Mouse (Mus musculus) hindbrain, embryonic 12.5 days (tissue): Measurements from ENCODE around the gene Gm11937. TPM values are rescaled to one million over a fixed set of nuclear protein-coding genes. Genes with fewer than 3 reads are reported as not detected.
"Not testable (repeated sequence)": the region's sequence is repeated elsewhere in the genome, so short reads cannot be mapped to it uniquely, and the experiment has no call there.

Experiments used
- ATAC-seq: fragments of 200-750 bp; cut with Nextera tagmentation; 2 replicates; pipeline ENCODE4 v1.8.0; 2017; ENCODE audit warnings: moderate TSS enrichment; ENCODE audit not compliant: low FRiP score
- H3K27ac ChIP-seq: fragments of 300-500 bp; sonication (generic); 2 replicates; pipeline ENCODE4 v1.5.1; 2016; ENCODE audit warnings: mild to moderate bottlenecking
- H3K27me3 ChIP-seq: fragments of 300-500 bp; sonication (generic); 2 replicates; pipeline ENCODE4 v1.6.1; 2016; ENCODE audit warnings: mild to moderate bottlenecking
- H3K36me3 ChIP-seq: fragments of 300-500 bp; sonication (generic); 2 replicates; pipeline ENCODE4 v1.6.1; 2016; ENCODE audit warnings: mild to moderate bottlenecking
- H3K4me1 ChIP-seq: fragments of 300-500 bp; sonication (generic); 2 replicates; pipeline ENCODE4 v1.6.1; 2016
- H3K4me2 ChIP-seq: fragments of 300-500 bp; sonication (generic); replicated peaks from 2 replicates; pipeline ENCODE4 v1.6.1; 2016; ENCODE audit warnings: mild to moderate bottlenecking
- H3K4me3 ChIP-seq: fragments of 300-500 bp; sonication (generic); 2 replicates; pipeline ENCODE4 v1.5.1; 2016; ENCODE audit warnings: mild to moderate bottlenecking
- H3K9ac ChIP-seq: fragments of 300-500 bp; sonication (generic); 2 replicates; pipeline ENCODE4 v1.6.1; 2016; ENCODE audit warnings: mild to moderate bottlenecking, moderate library complexity
- H3K9me3 ChIP-seq: fragments of 300-500 bp; sonication (generic); replicated peaks from 2 replicates; pipeline ENCODE4 v1.6.1; 2016; ENCODE audit warnings: mild to moderate bottlenecking
- WGBS: fragments of 180-500 bp; shearing (Covaris S2); methylation state at CpG from one replicate; pipeline ENCODE4 v1.1.7; 2016; 5-methylcytosine and 5-hydroxymethylcytosine counted together
- polyA plus RNA-seq: library from polyadenylated mRNA; unstranded; fragments of >200 nt; fragmentation: Nextera tagmentation; extraction: Ambion mirVana; gene quantifications from 2 replicates; pipeline ENCODE4 v1.2.1, GENCODE M21; 2016

Gm11937 gene
- polyA plus RNA-seq, 1 experiment from 2014 or later, result not detected

- no peak within 1 kb of the TSS for H3K4me3 ChIP-seq
- no peak within 1 kb of the TSS for H3K4me2 ChIP-seq
- WGBS, result 85% methylated on average over 4 of the region's 4 CpGs
Measured at GRCm38 (mm10) chr11:99628138-99628537, 18.1 kb upstream of the Gm11937 start, which contains the start of gene Krtap4-1. Gene Krtap4-1, minus strand, starts transcription at chr11:99628238.

GRCm38 (mm10) chr11:99620335-99620734 lies 10.3 kb upstream of the Gm11937 start, which contains the start of gene Gm11562:
Gene Gm11562, minus strand, starts transcription at chr11:99620435.
- Histone ChIP-seq H3K9ac (no peak within 1 kb of the TSS), H3K27me3 (no peaks in the 10 kb centered on the region), H3K4me1 (no peaks in the 10 kb centered on the region), H3K36me3 (no peaks in the 10 kb centered on the region), H3K27ac (no peak within 1 kb of the TSS), H3K4me2 (no peak within 1 kb of the TSS), H3K9me3 (no peaks in the 10 kb centered on the region), H3K4me3 (no peak within 1 kb of the TSS)
- ATAC-seq, result no peak
- 89% methylated on average over 2 of the region's 2 CpGs for WGBS

More at GRCm38 (mm10) chr11:99628138-99628537, 18.1 kb upstream of the Gm11937 start, which contains the start of gene Krtap4-1:
- no peaks in the 10 kb centered on the region for H3K36me3 ChIP-seq
- ATAC-seq, result no peak
- no peak within 1 kb of the TSS for H3K9ac ChIP-seq
- H3K4me1 ChIP-seq, result no peaks in the 10 kb centered on the region
- H3K27ac ChIP-seq, result no peak within 1 kb of the TSS
- H3K27me3 ChIP-seq, result no peaks in the 10 kb centered on the region; the same call in 1 of the 2 replicates
- H3K9me3 ChIP-seq, result no peaks in the 10 kb centered on the region

- H3K27ac ChIP-seq, result no peak within 1 kb of the TSS
- H3K27me3 ChIP-seq, result no peaks in the 10 kb centered on the region
- no peak within 1 kb of the TSS for H3K4me2 ChIP-seq
- WGBS, result 80% methylated on average over 3 of the region's 3 CpGs
- H3K9me3 ChIP-seq, result no peaks in the 10 kb centered on the region
- H3K4me3 ChIP-seq, result no peak within 1 kb of the TSS
- no peaks in the 10 kb centered on the region for H3K4me1 ChIP-seq
- H3K9ac ChIP-seq, result no peak within 1 kb of the TSS
- H3K36me3 ChIP-seq, result no peaks in the 10 kb centered on the region
- no peak for ATAC-seq
Measured at GRCm38 (mm10) chr11:99614796-99615363, 4.9 kb upstream of the Gm11937 start, which contains the start of gene Krtap2-4. Gene Krtap2-4, minus strand, starts transcription at chr11:99614846.

GRCm38 (mm10) chr11:99609126-99609525 lies 863 bp downstream of the Gm11937 start:
- H3K4me1 ChIP-seq, result no peaks in the 10 kb centered on the region
- no peaks in the 10 kb centered on the region for H3K36me3 ChIP-seq
- H3K9ac ChIP-seq, result no peak overlapping the region
- H3K4me3 ChIP-seq, result no peak overlapping the region
- H3K9me3 ChIP-seq, result no peaks in the 10 kb centered on the region
- H3K27me3 ChIP-seq, result no peaks in the 10 kb centered on the region
- no peak for ATAC-seq
- H3K27ac ChIP-seq, result no peak overlapping the region
- WGBS, result 62% methylated on average over 1 of the region's 1 CpGs
- H3K4me2 ChIP-seq, result no peak overlapping the region

- 73% methylated on average over 1 of the region's 1 CpGs for WGBS
- not testable (repeated sequence) for H3K27ac ChIP-seq
Measured at GRCm38 (mm10) chr11:99603208-99603607, 6.8 kb downstream of the Gm11937 start, which contains the start of gene Gm11938. Gene Gm11938, minus strand, starts transcription at chr11:99603308.

GRCm38 (mm10) chr11:99597742-99598141 lies 12.2 kb downstream of the Gm11937 start, which contains the start of gene Krtap9-3:
Gene Krtap9-3, minus strand, starts transcription at chr11:99598105.
- not testable (repeated sequence) for H3K4me3 ChIP-seq, ATAC-seq, H3K9ac ChIP-seq, H3K36me3 ChIP-seq, H3K27ac ChIP-seq, H3K27me3 ChIP-seq, H3K9me3 ChIP-seq, H3K4me1 ChIP-seq, H3K4me2 ChIP-seq
- 78% methylated on average over 6 of the region's 6 CpGs for WGBS

More at GRCm38 (mm10) chr11:99603208-99603607, 6.8 kb downstream of the Gm11937 start, which contains the start of gene Gm11938:
- not testable (repeated sequence) for ATAC-seq, H3K27me3 ChIP-seq, H3K9me3 ChIP-seq, H3K4me2 ChIP-seq, H3K36me3 ChIP-seq, H3K9ac ChIP-seq, H3K4me1 ChIP-seq, H3K4me3 ChIP-seq

- Histone ChIP-seq H3K4me3 (no peak within 1 kb of the TSS), H3K9ac (no peak within 1 kb of the TSS), H3K4me1 (no peaks in the 10 kb centered on the region), H3K27ac (no peak within 1 kb of the TSS), H3K27me3 (no peaks in the 10 kb centered on the region), H3K36me3 (no peaks in the 10 kb centered on the region), H3K4me2 (no peak within 1 kb of the TSS), H3K9me3 (no peaks in the 10 kb centered on the region)
- no peak for ATAC-seq
- 87% methylated on average over 6 of the region's 6 CpGs for WGBS
Measured at GRCm38 (mm10) chr11:99590981-99591380, 19.0 kb downstream of the Gm11937 start, which contains the start of gene Krtap1-3. Gene Krtap1-3, minus strand, starts transcription at chr11:99591339.

GRCm38 (mm10) chr11:99585096-99585495 lies 24.9 kb downstream of the Gm11937 start:
- no peaks in the 10 kb centered on the region for H3K36me3 ChIP-seq
- H3K9me3 ChIP-seq, result no peaks in the 10 kb centered on the region
- no peak overlapping the region for H3K4me3 ChIP-seq
- 95% methylated on average over 7 of the region's 7 CpGs for WGBS
- no peak overlapping the region for H3K4me2 ChIP-seq
- no peaks in the 10 kb centered on the region for H3K27me3 ChIP-seq
- no peak overlapping the region for H3K9ac ChIP-seq
- no peak overlapping the region for H3K27ac ChIP-seq
- H3K4me1 ChIP-seq, result no peaks in the 10 kb centered on the region
- no peak for ATAC-seq

- 62% methylated on average over 5 of the region's 5 CpGs for WGBS
Measured at GRCm38 (mm10) chr11:99583245-99583704, 26.7 kb downstream of the Gm11937 start, which contains the start of gene Krtap1-4. Gene Krtap1-4, minus strand, starts transcription at chr11:99583654.

GRCm38 (mm10) chr11:99581564-99581963 lies 28.4 kb downstream of the Gm11937 start:
- ATAC-seq, result no peak
- WGBS, result 90% methylated on average over 6 of the region's 6 CpGs

More at GRCm38 (mm10) chr11:99583245-99583704, 26.7 kb downstream of the Gm11937 start, which contains the start of gene Krtap1-4:
- no peak for ATAC-seq
- no peak within 1 kb of the TSS for H3K4me2 ChIP-seq
- no peak within 1 kb of the TSS for H3K4me3 ChIP-seq
- H3K27me3 ChIP-seq, result no peaks in the 10 kb centered on the region
- H3K9me3 ChIP-seq, result no peaks in the 10 kb centered on the region
- H3K36me3 ChIP-seq, result no peaks in the 10 kb centered on the region
- no peak within 1 kb of the TSS for H3K9ac ChIP-seq
- H3K4me1 ChIP-seq, result no peaks in the 10 kb centered on the region
- H3K27ac ChIP-seq, result no peak within 1 kb of the TSS

GRCm38 (mm10) chr11:99581051-99581450 lies 28.9 kb downstream of the Gm11937 start:
- no peak for ATAC-seq

More at GRCm38 (mm10) chr11:99581564-99581963, 28.4 kb downstream of the Gm11937 start:
- Histone ChIP-seq H3K9ac (no peak overlapping the region), H3K4me2 (no peak overlapping the region), H3K4me1 (no peaks in the 10 kb centered on the region), H3K36me3 (no peaks in the 10 kb centered on the region), H3K27me3 (no peaks in the 10 kb centered on the region), H3K27ac (no peak overlapping the region), H3K9me3 (no peaks in the 10 kb centered on the region), H3K4me3 (no peak overlapping the region)

GRCm38 (mm10) chr11:99580636-99581035 lies 29.4 kb downstream of the Gm11937 start, which contains the start of gene Krtap1-5:
Gene Krtap1-5, minus strand, starts transcription at chr11:99581016.
- no peaks in the 10 kb centered on the region for H3K9me3 ChIP-seq
- WGBS, result 90% methylated on average over 6 of the region's 6 CpGs
- H3K27me3 ChIP-seq, result no peaks in the 10 kb centered on the region
- H3K27ac ChIP-seq, result no peak within 1 kb of the TSS
- H3K36me3 ChIP-seq, result no peaks in the 10 kb centered on the region
- no peak within 1 kb of the TSS for H3K4me3 ChIP-seq
- no peak within 1 kb of the TSS for H3K4me2 ChIP-seq
- no peak within 1 kb of the TSS for H3K9ac ChIP-seq
- ATAC-seq, result no peak
- no peaks in the 10 kb centered on the region for H3K4me1 ChIP-seq

More at GRCm38 (mm10) chr11:99581051-99581450, 28.9 kb downstream of the Gm11937 start:
- Histone ChIP-seq H3K4me1 (no peaks in the 10 kb centered on the region), H3K27ac (no peak overlapping the region), H3K36me3 (no peaks in the 10 kb centered on the region), H3K9me3 (no peaks in the 10 kb centered on the region), H3K4me2 (no peak overlapping the region), H3K4me3 (no peak overlapping the region), H3K9ac (no peak overlapping the region), H3K27me3 (no peaks in the 10 kb centered on the region)
- WGBS, result 95% methylated on average over 5 of the region's 5 CpGs
